Mouse (Mus musculus) gastrocnemius, adult 18-20 months (tissue): ENCODE data around the gene Astn2. TPM values are rescaled to one million over a fixed set of nuclear protein-coding genes. Genes with fewer than 3 reads are reported as not detected.

Source experiments
- DNase-seq: peaks from one replicate; pipeline ENCODE4 v3.0.0; 2021; ENCODE audit warnings: low spot score
- total RNA-seq, 2 experiments: library from RNA; stranded (reverse); gene quantifications; 2 replicates each; pipeline ENCODE4 v1.2.3; 2021

Gene Astn2
- total RNA-seq, 2 experiments from 2014 or later: 0.78 to 1.1 TPM

- DNase-seq: no peak
Observed at GRCm38 (mm10) chr4:65678929-65679328, 725.5 kb downstream of the Astn2 start.

DNA sequence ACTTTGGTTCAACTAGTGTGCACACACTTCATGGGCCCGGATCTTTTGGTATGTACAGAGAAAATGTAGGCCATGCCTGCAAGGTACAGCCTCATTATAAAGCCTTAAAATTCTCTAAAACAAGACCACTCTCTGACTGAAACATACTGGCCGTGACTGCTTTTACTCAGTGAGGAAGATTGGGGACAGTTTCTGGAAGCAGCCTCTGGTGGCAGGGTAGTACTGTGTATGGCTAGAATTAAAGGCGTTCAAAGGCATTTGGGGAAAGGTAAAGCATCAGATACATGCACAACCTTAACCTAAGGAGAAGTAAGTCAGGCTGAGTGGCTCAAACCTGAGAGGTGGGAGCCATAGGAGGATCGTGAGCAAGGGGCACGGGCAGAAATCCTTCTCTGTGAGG, 725.9 kb downstream of the Astn2 start:
- DNase-seq: no peak

DNA sequence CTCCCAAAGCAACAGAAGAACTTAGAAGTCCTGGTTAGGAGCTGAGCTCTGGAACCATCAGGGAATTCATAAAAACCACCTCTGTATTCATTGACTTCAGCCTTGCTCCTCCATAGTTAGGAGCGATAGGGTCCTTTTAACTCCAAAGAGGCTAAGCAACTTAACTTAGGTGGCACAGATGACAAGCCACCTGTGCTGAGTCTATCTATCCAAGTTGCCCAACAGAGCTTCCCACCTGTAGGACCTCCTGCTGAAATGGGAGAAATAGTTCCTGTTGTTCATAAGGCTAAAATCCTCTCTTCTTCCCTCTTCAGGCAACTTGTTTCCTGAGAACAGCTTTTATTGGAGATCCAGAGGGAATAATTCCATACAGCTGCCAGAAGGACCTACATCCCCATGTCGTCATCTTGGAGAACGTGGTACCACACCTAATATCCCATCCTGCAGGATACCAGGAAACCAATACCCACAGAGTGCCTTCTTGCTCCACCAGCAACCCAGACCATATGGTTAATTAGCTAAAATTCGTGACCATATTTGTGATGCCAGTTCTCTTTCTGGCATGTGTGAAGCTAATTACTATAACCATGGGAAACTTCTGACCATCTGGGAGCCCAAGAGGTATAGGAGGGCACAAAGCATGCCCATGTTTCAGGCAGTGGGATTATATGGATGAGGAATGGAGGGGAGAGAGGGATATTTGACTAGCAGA, 730.0 kb downstream of the Astn2 start:
- DNase-seq: no peak

GRCm38 (mm10) chr4:65673418-65673933, 730.9 kb downstream of the Astn2 start:
- no peak for DNase-seq

GRCm38 (mm10) chr4:65672294-65672693, 732.1 kb downstream of the Astn2 start:
- no peak for DNase-seq

- DNase-seq: no peak
Observed at GRCm38 (mm10) chr4:65671585-65672184, 732.7 kb downstream of the Astn2 start.

DNA sequence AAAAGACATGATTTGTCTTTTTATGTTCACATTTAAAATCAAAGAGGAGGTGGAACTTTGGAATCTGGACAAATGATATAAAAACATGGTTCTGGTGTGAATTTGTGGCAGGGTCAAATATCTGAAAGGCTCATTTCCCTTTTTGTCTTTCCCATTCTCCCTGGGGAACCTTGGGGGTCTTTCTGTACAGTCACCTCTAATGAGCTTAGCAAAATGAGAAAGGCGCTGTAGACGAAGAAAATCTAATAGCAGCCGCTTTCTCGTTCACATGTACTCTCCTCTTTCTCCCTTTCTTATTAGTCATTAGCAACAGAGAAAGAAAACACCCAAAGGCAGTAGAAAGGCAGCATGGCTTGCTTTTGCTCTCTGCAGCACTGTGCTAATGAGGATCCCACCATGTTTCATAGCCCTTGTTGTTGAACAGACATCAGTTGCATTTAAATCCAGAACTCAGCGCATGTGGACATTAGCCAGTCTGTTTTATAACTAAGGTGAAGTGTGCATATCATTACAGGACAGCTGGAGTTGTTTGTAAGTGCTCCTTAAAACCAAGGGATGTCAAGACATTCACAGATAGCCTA, 737.3 kb downstream of the Astn2 start:
- no peak for DNase-seq

DNA sequence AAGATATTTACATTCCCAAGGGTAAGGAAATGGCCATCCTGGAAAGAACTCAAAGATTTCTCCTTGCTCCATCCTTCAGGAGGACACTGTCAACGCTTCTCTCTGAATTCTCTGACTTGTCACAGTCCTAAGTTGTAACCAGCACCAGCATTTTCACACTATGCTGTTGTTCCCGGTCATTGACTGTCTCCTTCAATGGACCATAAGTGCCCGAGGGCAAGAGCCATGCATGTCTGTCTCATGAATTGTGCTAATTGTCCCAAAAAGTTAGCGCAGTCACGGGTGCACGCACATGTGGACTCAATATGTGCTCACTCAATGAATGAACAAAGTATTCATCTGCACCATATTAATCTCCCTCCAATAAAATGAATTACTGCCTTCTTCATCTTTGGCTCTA, 741.2 kb downstream of the Astn2 start:
- no peak for DNase-seq

GRCm38 (mm10) chr4:65654723-65655122, 749.7 kb downstream of the Astn2 start:
- DNase-seq: peak; percentile 60

GRCm38 (mm10) chr4:65642611-65643010, 761.8 kb downstream of the Astn2 start:
- DNase-seq: no peak

DNA sequence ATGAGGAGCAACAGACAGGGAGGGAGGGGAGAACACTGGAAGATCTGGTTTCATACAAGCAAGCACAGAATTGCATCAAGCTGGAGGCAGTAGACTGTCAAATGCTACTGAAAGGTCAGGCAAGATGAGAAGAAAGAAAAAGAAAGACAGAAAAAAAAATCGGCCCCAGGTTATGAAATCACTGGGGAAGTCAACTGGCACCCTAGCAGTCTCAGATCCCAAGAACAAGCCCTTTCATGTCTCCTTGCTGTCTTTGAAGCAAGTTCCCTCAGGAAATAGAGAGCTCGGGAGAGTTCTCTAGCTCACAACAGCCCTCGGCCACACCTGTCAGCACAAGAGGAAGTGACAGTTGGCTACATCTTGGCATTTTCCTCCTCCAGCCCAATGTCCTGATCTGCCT, 766.2 kb downstream of the Astn2 start:
- no peak for DNase-seq

- no peak for DNase-seq
Observed at GRCm38 (mm10) chr4:65620125-65620524, 784.3 kb downstream of the Astn2 start.

DNA sequence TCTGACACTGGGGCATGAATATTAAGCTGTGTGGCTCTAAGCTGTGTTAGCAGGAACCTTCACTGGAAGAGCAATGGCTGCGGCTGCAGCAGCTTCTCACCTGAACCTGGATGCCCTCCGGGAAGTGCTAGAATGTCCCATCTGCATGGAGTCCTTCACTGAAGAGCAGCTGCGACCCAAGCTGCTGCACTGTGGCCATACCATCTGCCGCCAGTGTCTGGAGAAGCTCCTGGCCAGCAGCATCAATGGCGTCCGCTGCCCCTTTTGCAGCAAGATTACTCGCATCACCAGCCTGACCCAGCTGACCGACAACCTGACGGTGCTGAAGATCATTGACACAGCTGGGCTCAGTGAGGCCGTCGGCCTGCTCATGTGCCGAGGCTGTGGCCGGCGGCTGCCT, 791.3 kb downstream of the Astn2 start:
- DNase-seq: no peak

- no peak for DNase-seq
Observed at GRCm38 (mm10) chr4:65610896-65611295, 793.5 kb downstream of the Astn2 start.

DNA sequence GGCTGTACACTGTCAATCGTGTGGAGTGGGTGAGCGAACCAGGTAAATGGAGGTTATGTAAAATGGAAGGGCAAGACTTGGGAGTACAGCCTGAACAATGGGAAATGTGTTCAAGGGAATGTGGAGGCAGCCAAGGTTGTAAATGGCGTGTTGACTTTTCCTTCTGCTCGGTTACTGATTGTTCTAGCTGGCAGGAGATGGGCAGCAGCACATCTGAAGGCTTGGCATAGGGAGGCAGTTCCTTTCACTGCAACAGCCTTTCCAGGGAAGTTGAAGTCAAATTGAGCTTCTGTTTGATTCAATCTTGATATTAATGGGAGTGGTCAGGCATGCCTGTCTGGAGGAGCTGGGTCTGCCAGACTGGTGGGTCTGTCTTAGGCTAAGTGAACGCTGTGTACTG, 794.1 kb downstream of the Astn2 start:
- no peak for DNase-seq

DNA sequence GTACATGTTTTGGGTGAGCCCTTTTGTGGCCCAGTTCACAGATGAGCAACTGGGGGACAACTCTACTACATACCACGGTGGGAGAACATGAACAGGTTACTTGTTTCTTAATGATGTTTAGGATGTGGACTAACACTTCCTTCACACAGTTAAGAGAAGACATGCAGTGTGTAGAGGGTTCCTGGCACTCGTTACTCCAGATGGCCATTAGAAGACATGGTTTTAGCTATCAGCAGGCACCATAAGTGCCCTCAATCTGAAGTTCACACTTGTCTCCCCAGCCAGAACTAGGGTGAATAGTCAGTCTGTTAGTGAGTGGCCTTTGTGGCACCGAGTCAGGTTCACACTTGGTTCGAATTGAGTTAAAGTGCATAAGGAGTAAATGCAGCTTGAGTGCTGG, 796.3 kb downstream of the Astn2 start:
- DNase-seq: no peak

DNA sequence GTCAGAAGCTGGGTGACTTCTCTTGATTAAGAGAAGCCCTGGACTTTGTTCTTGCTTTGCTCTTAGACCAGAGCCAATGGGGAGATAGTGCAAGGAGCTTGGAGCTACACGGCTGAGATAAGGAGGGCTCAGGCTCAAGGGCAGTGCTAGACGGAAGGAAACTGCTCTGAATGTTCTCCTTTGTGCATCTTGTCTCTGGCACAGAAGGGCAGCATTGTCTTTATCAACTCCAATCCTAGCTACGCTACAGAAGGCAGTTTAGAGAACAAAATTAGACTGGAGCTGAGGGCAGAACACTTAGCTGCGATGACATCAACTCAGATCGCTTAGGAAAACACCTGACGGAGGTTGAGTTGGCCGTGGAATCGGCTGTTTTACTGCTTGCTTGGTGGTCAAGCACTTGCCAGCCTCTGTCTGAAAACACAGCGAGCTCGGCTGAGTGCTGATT, 797.2 kb downstream of the Astn2 start:
- DNase-seq: no peak

GRCm38 (mm10) chr4:65605151-65605702, 799.2 kb downstream of the Astn2 start:
- no peak for DNase-seq

DNA sequence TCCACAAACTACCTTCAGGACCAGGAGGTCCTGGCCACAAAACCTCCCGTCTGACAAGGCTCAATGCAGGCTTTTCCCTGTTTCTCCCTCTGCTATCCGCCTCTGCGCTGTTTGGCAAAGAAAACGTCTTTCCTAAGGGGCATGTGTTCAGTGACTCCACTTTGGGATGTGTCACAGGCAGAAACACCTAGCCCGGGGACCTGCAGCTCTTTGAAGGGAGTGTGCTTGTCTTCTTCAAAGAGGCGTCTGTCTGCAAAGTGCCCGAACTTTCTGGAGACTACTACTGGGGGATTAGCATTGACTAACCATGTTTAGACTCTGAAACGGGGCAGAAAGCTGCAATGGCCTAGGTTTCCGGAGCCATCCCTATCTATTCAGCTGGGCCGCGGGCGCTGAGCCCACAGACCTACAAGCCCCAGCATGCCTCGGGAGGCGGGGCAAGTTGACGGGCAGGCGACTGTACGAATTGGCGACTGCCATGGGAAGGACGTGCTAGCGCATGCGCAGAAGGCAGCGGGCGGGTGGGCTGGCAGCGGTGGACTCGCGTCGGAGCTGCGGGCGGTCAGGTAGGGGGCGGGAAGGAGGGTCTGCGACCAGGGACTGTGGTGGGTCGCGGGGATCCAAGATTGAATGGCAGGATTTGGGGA, 799.8 kb downstream of the Astn2 start, which contains the start of gene Trim32:
Gene Trim32 (plus strand): TSS at position 483 of the 647 bp plus-strand sequence.
- peak; percentile 99 for DNase-seq

DNA sequence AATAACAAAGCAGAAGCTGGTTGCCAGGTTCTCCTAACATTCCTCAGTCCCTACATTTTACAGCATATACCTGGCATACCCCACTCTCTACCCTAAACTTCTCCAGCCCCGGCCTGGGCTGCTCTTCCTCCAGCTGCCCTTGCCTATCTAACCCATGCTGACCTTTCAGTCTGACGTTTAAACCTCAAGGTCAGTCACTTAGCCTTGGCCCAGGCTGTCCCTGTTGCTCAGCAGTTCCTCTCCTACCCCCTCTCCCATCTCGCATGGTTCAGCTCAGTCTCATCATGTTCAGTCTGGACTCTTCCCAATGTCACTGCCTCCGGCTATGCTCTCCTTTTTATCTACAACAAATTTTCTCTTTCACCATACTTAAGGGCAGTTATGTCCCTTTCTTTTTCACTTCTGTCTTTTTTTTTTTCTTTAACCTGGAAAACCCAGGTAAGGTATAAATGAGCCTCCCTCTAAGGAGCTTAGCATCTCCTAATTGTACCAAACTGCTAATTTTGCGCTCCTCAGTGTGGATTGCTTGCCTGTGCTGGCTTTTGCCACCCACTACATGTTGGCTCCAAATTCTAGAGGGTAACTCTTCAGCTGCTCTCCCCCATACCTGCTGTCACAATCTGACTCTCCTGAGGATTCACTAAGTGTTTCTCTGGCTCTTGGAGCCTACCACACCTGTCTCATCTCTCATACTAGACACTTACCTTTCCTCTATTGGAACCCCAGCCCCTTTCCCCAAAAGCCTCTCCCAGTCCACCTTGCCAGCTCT, 809.6 kb downstream of the Astn2 start:
- DNase-seq: no peak

DNA sequence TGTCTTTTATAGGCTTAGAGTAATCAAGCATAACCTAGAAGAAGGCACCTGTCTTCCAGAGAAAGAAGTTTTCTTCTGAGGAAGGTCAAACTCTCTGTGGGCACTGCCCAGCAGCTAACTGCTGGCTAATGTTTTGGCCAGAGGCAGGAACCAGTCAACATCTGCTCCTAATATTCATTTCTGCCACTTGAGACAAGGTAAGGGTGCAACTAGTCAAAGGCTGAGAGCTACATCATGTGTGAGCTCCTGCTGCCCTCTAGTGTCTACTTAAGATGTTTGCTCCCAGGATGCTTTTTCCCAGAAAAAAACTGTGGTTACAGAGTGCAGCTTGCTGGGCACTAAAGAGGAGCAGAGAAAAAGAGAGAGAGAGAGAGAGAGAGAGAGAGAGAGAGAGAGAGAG, 814.6 kb downstream of the Astn2 start:
- peak; percentile 35 for DNase-seq
